Mouse (Mus musculus) intestine, embryonic 14.5 days (tissue): Measurements from ENCODE around the gene Sdcbp2. TPM values are rescaled to one million over a fixed set of nuclear protein-coding genes. Genes with fewer than 3 reads are reported as not detected.
"Not testable (repeated sequence)": the region's sequence is repeated elsewhere in the genome, so short reads cannot be mapped to it uniquely, and the experiment has no call there.

Experiments
- ATAC-seq: fragments of 200-750 bp; cut with Nextera tagmentation; replicated peaks from 2 replicates; pipeline ENCODE4 v1.8.0; 2017; ENCODE audit warnings: low read depth, moderate number of reproducible peaks, moderate TSS enrichment, moderate library complexity; ENCODE audit not compliant: low FRiP score, low TSS enrichment
- DNase-seq: peaks from one replicate; pipeline ENCODE4 v3.0.0-alpha.2; 2018; ENCODE audit warnings: low spot score
- H3K27ac ChIP-seq: fragments of 300-500 bp; sonication (generic); 2 replicates; pipeline ENCODE4 v1.5.1; 2014; ENCODE audit warnings: low read depth, mild to moderate bottlenecking, control low read depth
- H3K27me3 ChIP-seq: fragments of 300-500 bp; sonication (generic); replicated peaks from 2 replicates; pipeline ENCODE4 v1.6.1; 2014; ENCODE audit warnings: low read length, control low read depth; ENCODE audit not compliant: control insufficient read depth, insufficient read depth
- H3K36me3 ChIP-seq: fragments of 300-500 bp; sonication (generic); 2 replicates; pipeline ENCODE4 v1.6.1; 2014; ENCODE audit warnings: low read length, control low read depth; ENCODE audit not compliant: control insufficient read depth, insufficient read depth
- H3K4me1 ChIP-seq: fragments of 300-500 bp; sonication (generic); replicated peaks from 2 replicates; pipeline ENCODE4 v1.6.1; 2014; ENCODE audit warnings: low read length, control low read depth, mixed read lengths; ENCODE audit not compliant: control insufficient read depth, insufficient read depth
- H3K4me2 ChIP-seq: fragments of 300-500 bp; sonication (generic); 2 replicates; pipeline ENCODE4 v1.6.1; 2014; ENCODE audit warnings: low read length
- H3K4me3 ChIP-seq: fragments of 300-500 bp; sonication (generic); 2 replicates; pipeline ENCODE4 v1.5.1; 2014; ENCODE audit warnings: low read depth, low read length, control low read depth, mixed read lengths
- H3K9ac ChIP-seq: fragments of 300-500 bp; sonication (generic); 2 replicates; pipeline ENCODE4 v1.6.1; 2014; ENCODE audit warnings: mild to moderate bottlenecking, low read length
- H3K9me3 ChIP-seq: fragments of 300-500 bp; sonication (generic); 2 replicates; pipeline ENCODE4 v1.6.1; 2016; ENCODE audit warnings: low read length, control low read depth; ENCODE audit not compliant: control insufficient read depth
- WGBS: fragments of 180-500 bp; shearing (Covaris S2); extraction: QIAGEN DNeasy Blood & Tissue Kit; methylation state at CpG from one replicate; pipeline ENCODE4 v1.1.7; 2014; 5-methylcytosine and 5-hydroxymethylcytosine counted together
- polyA plus RNA-seq: library from polyadenylated mRNA; unstranded; fragments of >200 nt; fragmentation: Nextera tagmentation; extraction: Ambion mirVana; gene quantifications from 2 replicates; pipeline ENCODE4 v1.2.1, GENCODE M21; 2014

Sdcbp2 gene
- polyA plus RNA-seq, 1 experiment from 2014 or later, result 9.5 TPM

DNA sequence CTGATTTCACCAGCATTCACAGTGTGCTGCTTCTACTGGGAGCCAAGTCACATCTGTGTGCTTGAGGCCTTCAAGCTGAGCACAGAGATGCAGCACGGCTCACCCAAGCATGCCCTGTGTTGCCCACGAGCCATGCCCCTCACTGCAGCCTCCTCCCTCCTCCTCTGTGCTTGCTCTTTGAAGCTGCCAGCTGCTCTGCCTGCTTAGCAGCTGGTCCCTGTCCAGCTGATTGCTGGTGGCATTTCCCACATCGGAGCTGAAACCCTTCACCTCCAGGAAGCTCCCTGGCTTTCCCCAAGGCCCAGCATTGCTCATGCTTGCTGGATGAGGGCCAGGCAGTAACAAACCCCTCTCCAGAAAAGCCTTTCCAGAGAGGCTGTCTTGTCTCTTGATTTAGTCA lies 37.6 kb downstream of the Sdcbp2 start:
- Histone ChIP-seq H3K9ac (no peak overlapping the region), H3K4me3 (no peak overlapping the region), H3K4me2 (no peak overlapping the region), H3K4me1 (peaks cover 13% of the 10 kb centered on the region), H3K36me3 (no peaks in the 10 kb centered on the region), H3K9me3 (no peaks in the 10 kb centered on the region), H3K27ac (no peak overlapping the region), H3K27me3 (no peaks in the 10 kb centered on the region)
- WGBS, result 27% methylated on average over 3 of the region's 3 CpGs
- DNase-seq (no peak), ATAC-seq (no peak; the same call in 1 of the 2 replicates)

- not testable (repeated sequence) for DNase-seq, ATAC-seq, H3K36me3 ChIP-seq, H3K9ac ChIP-seq, H3K4me2 ChIP-seq, H3K27ac ChIP-seq, H3K4me3 ChIP-seq, H3K27me3 ChIP-seq, H3K9me3 ChIP-seq, H3K4me1 ChIP-seq
- WGBS, result 75% methylated on average over 6 of the region's 8 CpGs
Measured at GRCm38 (mm10) chr2:151615779-151616178, 43.4 kb downstream of the Sdcbp2 start.

DNA sequence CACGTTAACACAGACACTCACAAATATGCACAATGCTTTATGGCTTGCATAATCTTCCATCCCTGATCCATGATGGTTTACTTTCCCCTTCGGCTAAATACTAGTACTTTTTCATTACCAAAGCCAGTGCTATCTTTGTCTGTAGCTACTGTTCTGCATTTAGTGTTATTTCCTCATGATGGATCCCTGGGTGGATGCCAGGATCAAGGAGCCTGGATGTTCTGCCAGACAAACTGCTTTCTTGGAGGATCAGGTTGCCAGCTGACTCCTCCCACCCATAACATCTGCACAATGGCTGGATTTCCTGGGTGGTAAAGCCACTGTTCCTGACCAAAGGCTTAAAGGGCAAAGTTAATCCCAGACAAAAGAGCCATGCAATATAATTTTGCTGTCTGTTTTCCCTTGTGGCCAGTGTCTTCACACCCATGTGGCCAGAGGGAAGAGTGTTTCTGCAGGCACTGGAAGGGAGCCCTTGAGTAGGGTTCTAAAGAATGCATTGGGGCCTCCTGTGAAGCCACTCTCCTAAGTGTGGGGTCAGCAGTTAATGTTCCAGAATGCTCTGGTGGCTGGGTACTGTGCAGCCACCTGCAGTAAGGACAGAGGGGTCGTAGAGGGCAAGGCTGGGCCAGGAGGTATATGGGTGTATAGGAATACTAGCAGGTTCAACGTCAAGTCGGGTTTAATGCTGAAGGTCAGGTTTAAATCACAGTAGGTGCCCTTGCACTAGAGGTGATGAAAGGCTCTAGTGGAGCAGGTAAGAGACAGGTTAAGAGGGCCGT lies 44.3 kb downstream of the Sdcbp2 start:
- no peak overlapping the region for H3K9ac ChIP-seq
- ATAC-seq, result no peak
- 0 out of 2 replicates have a peak, but pooled peaks cover 7% of the 10 kb centered on the region for H3K4me1 ChIP-seq
- no peak for DNase-seq
- no peak overlapping the region for H3K4me3 ChIP-seq
- H3K27ac ChIP-seq, result no peak overlapping the region
- H3K9me3 ChIP-seq, result no peaks in the 10 kb centered on the region
- H3K36me3 ChIP-seq, result no peaks in the 10 kb centered on the region
- 67% methylated on average over 6 of the region's 6 CpGs for WGBS
- H3K27me3 ChIP-seq, result no peaks in the 10 kb centered on the region
- no peak overlapping the region for H3K4me2 ChIP-seq

- ATAC-seq (no peak), DNase-seq (peak; percentile 46)
- H3K27ac ChIP-seq, result no peak overlapping the region
- no peak overlapping the region for H3K4me3 ChIP-seq
- no peaks in the 10 kb centered on the region for H3K27me3 ChIP-seq
- 0 out of 2 replicates have a peak, but pooled peaks cover 4% of the 10 kb centered on the region for H3K4me1 ChIP-seq
- no peak overlapping the region for H3K9ac ChIP-seq
- H3K4me2 ChIP-seq, result no peak overlapping the region
- WGBS, result 42% methylated on average over 3 of the region's 3 CpGs
- H3K36me3 ChIP-seq, result no peaks in the 10 kb centered on the region
- H3K9me3 ChIP-seq, result no peaks in the 10 kb centered on the region
Measured at GRCm38 (mm10) chr2:151623776-151624175, 51.4 kb downstream of the Sdcbp2 start.

DNA sequence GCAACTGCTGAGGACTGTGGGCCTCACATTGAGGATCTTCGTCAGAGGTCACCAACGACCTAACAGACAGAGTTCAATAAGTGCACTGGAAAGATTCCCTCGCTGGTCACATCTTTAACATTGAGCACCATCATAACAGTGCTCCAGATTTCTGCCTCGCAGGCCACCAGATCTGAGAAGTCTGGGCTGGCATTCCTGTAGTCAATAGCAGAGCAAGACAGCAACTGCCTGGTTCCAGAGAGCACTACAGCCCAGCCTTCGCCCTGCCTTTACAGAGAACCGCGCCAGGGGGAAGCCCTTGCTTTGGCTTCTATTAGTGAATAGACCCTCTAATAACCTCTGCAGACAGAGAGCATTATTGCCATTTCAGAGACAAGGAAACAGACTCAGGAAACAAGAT lies 53.9 kb downstream of the Sdcbp2 start:
- Histone ChIP-seq H3K27me3 (peaks cover 1% of the 10 kb centered on the region), H3K27ac (no peak overlapping the region), H3K4me3 (no peak overlapping the region), H3K4me1 (no peaks in the 10 kb centered on the region), H3K9ac (no peak overlapping the region), H3K4me2 (no peak overlapping the region), H3K36me3 (no peaks in the 10 kb centered on the region), H3K9me3 (no peaks in the 10 kb centered on the region)
- no peak for ATAC-seq
- DNase-seq, result no peak
- 90% methylated on average over 7 of the region's 7 CpGs for WGBS

DNA sequence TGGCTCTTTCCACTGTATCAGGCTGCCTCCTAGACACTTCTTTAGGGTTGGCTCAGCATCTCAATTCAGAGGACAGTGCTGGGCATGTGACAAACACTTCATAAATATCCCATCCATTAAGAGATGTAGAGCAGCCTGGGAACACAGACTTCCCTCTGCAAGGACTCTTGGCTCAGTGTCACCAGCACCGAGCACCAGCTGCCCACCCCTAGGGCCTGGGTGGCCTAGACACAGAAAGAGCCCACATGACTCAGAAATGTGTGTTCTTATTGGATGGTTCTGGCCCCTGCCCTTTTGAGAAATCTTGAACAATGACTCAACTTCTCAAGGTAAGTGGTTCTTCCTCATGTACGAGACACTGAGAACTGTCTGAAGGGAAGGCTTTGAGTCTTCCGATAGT lies 55.6 kb downstream of the Sdcbp2 start:
- Histone ChIP-seq H3K27me3 (peaks cover 7% of the 10 kb centered on the region), H3K36me3 (no peaks in the 10 kb centered on the region), H3K4me1 (no peaks in the 10 kb centered on the region), H3K4me3 (no peak overlapping the region), H3K9me3 (no peaks in the 10 kb centered on the region), H3K4me2 (no peak overlapping the region), H3K9ac (no peak overlapping the region), H3K27ac (no peak overlapping the region)
- 80% methylated on average over 3 of the region's 3 CpGs for WGBS
- DNase-seq (peak; percentile 38), ATAC-seq (no peak)

- Histone ChIP-seq H3K9ac (no peak overlapping the region), H3K27me3 (peaks cover 7% of the 10 kb centered on the region), H3K4me2 (no peak overlapping the region), H3K27ac (no peak overlapping the region), H3K36me3 (no peaks in the 10 kb centered on the region), H3K9me3 (no peaks in the 10 kb centered on the region), H3K4me1 (no peaks in the 10 kb centered on the region), H3K4me3 (no peak overlapping the region)
- no peak for ATAC-seq
- peak; percentile 43 for DNase-seq
- WGBS, result 71% methylated on average over 7 of the region's 7 CpGs
Measured at GRCm38 (mm10) chr2:151629310-151629709, 56.9 kb downstream of the Sdcbp2 start.

GRCm38 (mm10) chr2:151631406-151632158 lies 59.2 kb downstream of the Sdcbp2 start:
- ATAC-seq, result peak; percentile 53; the same call in 1 of the 2 replicates
- Histone ChIP-seq H3K36me3 (no peaks in the 10 kb centered on the region), H3K9ac (peak overlapping the region; percentile 60), H3K4me1 (no peaks in the 10 kb centered on the region), H3K9me3 (no peaks in the 10 kb centered on the region), H3K27ac (no peak overlapping the region), H3K27me3 (peaks cover 7% of the 10 kb centered on the region), H3K4me2 (peak overlapping the region; percentile 96), H3K4me3 (peak overlapping the region; percentile 64)
- DNase-seq, result no peak
- WGBS, result 4% methylated on average over 22 of the region's 22 CpGs
